Mouse (Mus musculus) limb, embryonic 14.5 days (tissue): ENCODE results near the gene Cpa2. TPM values are rescaled to one million over a fixed set of nuclear protein-coding genes. Genes with fewer than 3 reads are reported as not detected.

Experiments
- ATAC-seq: fragments of 200-750 bp; cut with Nextera tagmentation; 2 replicates; pipeline ENCODE4 v1.8.0; 2017; ENCODE audit warnings: low read depth, moderate number of reproducible peaks, moderate TSS enrichment; ENCODE audit not compliant: low FRiP score
- DNase-seq: peaks from one replicate; pipeline ENCODE4 v3.0.0-alpha.2; 2015; ENCODE audit warnings: low spot score
- H3K27ac ChIP-seq: fragments of 300-500 bp; sonication (generic); replicated peaks from 2 replicates; pipeline ENCODE4 v1.5.1; 2014; ENCODE audit warnings: low read depth, mild to moderate bottlenecking, low read length, moderate library complexity, mixed read lengths
- H3K27me3 ChIP-seq: fragments of 300-500 bp; sonication (generic); 2 replicates; pipeline ENCODE4 v1.6.1; 2014; ENCODE audit warnings: low read length, mixed read lengths; ENCODE audit not compliant: control insufficient read depth, insufficient read depth
- H3K36me3 ChIP-seq: fragments of 300-500 bp; sonication (generic); 2 replicates; pipeline ENCODE4 v1.6.1; 2014; ENCODE audit warnings: mild to moderate bottlenecking, low read length, moderate library complexity, mixed read lengths; ENCODE audit not compliant: control insufficient read depth, insufficient read depth
- H3K4me1 ChIP-seq: fragments of 300-500 bp; sonication (generic); 2 replicates; pipeline ENCODE4 v1.6.1; 2014; ENCODE audit warnings: antibody characterized with exemption, low read length, mixed read lengths; ENCODE audit not compliant: control insufficient read depth, insufficient read depth
- H3K4me2 ChIP-seq: fragments of 300-500 bp; sonication (generic); replicated peaks from 2 replicates; pipeline ENCODE4 v1.6.1; 2014; ENCODE audit warnings: low read depth, mild to moderate bottlenecking, low read length, moderate library complexity; ENCODE audit not compliant: severe bottlenecking
- H3K4me3 ChIP-seq: fragments of 300-500 bp; sonication (generic); replicated peaks from 2 replicates; pipeline ENCODE4 v1.5.1; 2014; ENCODE audit warnings: low read length
- H3K9ac ChIP-seq: fragments of 300-500 bp; sonication (generic); 2 replicates; pipeline ENCODE4 v1.6.1; 2014; ENCODE audit warnings: mild to moderate bottlenecking, low read depth, low read length, moderate library complexity; ENCODE audit not compliant: severe bottlenecking
- H3K9me3 ChIP-seq: fragments of 300-500 bp; sonication (generic); 2 replicates; pipeline ENCODE4 v1.6.1; 2016; ENCODE audit warnings: low read length; ENCODE audit not compliant: control insufficient read depth
- POLR2A ChIP-seq: fragments of 200-500 bp; IDR thresholded peaks from 2 replicates; pipeline ENCODE4 v1.8.0; 2012; ENCODE audit warnings: inconsistent platforms, mild to moderate bottlenecking, moderate library complexity, borderline replicate concordance; ENCODE audit not compliant: insufficient read depth, insufficient read length; ENCODE audit errors: extremely low read depth
- whole genome bisulfite sequencing: fragments of 180-500 bp; shearing (Covaris S2); extraction: QIAGEN DNeasy Blood & Tissue Kit; methylation state at CpG from one replicate; pipeline ENCODE4 v1.1.7; 2014; 5-methylcytosine and 5-hydroxymethylcytosine counted together
- polyA plus RNA-seq, 2 experiments: library from polyadenylated mRNA; depleted of rRNA in 1 of 2; stranded (reverse) in 1 of 2; unstranded in 1 of 2; fragments of >200 nt; fragmentation: Nextera tagmentation in 1 of 2; extraction: Ambion mirVana in 1 of 2; gene quantifications; 2 replicates each; pipeline versions ENCODE4 v1.2.1 to v1.2.3; 2012 to 2014

The Cpa2 gene
- polyA plus RNA-seq, 2 experiments: 5.3 to 6.6 TPM

GRCm38 (mm10) chr6:30579961-30580840, 38.8 kb downstream of the Cpa2 start:
- Histone ChIP-seq H3K9me3 (no peaks in the 10 kb centered on the region), H3K27me3 (no peaks in the 10 kb centered on the region), H3K4me3 (no peak overlapping the region), H3K9ac (no peak overlapping the region), H3K27ac (peak overlapping the region; percentile 21; the same call in 1 of the 2 replicates), H3K4me1 (peaks cover 26% of the 10 kb centered on the region), H3K36me3 (no peaks in the 10 kb centered on the region), H3K4me2 (no peak overlapping the region)
- WGBS: 45% methylated on average over 17 of the region's 17 CpGs
- TF ChIP-seq POLR2A: no peak
- DNase-seq (no peak), ATAC-seq (no peak)

GRCm38 (mm10) chr6:30580841-30581176, 39.4 kb downstream of the Cpa2 start:
- no peak overlapping the region for H3K4me2 ChIP-seq
- no peak for ATAC-seq
- no peaks in the 10 kb centered on the region for H3K27me3 ChIP-seq
- no peak for DNase-seq
- H3K4me1 ChIP-seq: peaks cover 22% of the 10 kb centered on the region
- no peaks in the 10 kb centered on the region for H3K36me3 ChIP-seq
- no peaks in the 10 kb centered on the region for H3K9me3 ChIP-seq
- no peak overlapping the region for H3K9ac ChIP-seq
- peak overlapping the region; percentile 21; the same call in 1 of the 2 replicates for H3K27ac ChIP-seq
- no peak overlapping the region for H3K4me3 ChIP-seq
- WGBS: 47% methylated on average over 8 of the region's 8 CpGs
- no peak for TF ChIP-seq POLR2A

- Histone ChIP-seq H3K9ac (no peak overlapping the region), H3K4me2 (no peak overlapping the region), H3K4me3 (no peak overlapping the region), H3K27me3 (no peaks in the 10 kb centered on the region), H3K4me1 (0 out of 2 replicates have a peak, but pooled peaks cover 6% of the 10 kb centered on the region), H3K9me3 (no peaks in the 10 kb centered on the region), H3K27ac (no peak overlapping the region), H3K36me3 (no peaks in the 10 kb centered on the region)
- WGBS: 69% methylated on average over 7 of the region's 7 CpGs
- no peak for TF ChIP-seq POLR2A
- DNase-seq: no peak
- ATAC-seq: no peak
Measured at GRCm38 (mm10) chr6:30586886-30587442, 45.6 kb downstream of the Cpa2 start.

- Histone ChIP-seq H3K9ac (no peak overlapping the region), H3K27me3 (no peaks in the 10 kb centered on the region), H3K4me3 (no peak overlapping the region), H3K4me2 (no peak overlapping the region), H3K9me3 (no peaks in the 10 kb centered on the region), H3K27ac (0 out of 2 replicates have a peak overlapping the region, but pooled peaks have one; percentile 33), H3K36me3 (no peaks in the 10 kb centered on the region), H3K4me1 (0 out of 2 replicates have a peak, but pooled peaks cover 6% of the 10 kb centered on the region)
- 11% methylated on average over 2 of the region's 2 CpGs for WGBS
- TF ChIP-seq POLR2A: no peak
- ATAC-seq (no peak), DNase-seq (no peak)
Measured at GRCm38 (mm10) chr6:30589819-30590218, 48.4 kb downstream of the Cpa2 start.

GRCm38 (mm10) chr6:30591851-30592404, 50.5 kb downstream of the Cpa2 start:
- WGBS: 32% methylated on average over 5 of the region's 5 CpGs
- no peak for DNase-seq
- no peak overlapping the region for H3K27ac ChIP-seq
- H3K9me3 ChIP-seq: no peaks in the 10 kb centered on the region
- no peak overlapping the region for H3K4me2 ChIP-seq
- no peak overlapping the region for H3K9ac ChIP-seq
- no peak for ATAC-seq
- no peaks in the 10 kb centered on the region for H3K27me3 ChIP-seq
- TF ChIP-seq POLR2A: no peak
- peaks cover 15% of the 10 kb centered on the region for H3K4me1 ChIP-seq
- no peaks in the 10 kb centered on the region for H3K36me3 ChIP-seq
- H3K4me3 ChIP-seq: no peak overlapping the region
